Mouse (Mus musculus) embryo, embryonic 11 days (tissue): ENCODE data around the gene Astn2.

Source experiments
- DNase-seq: peaks from one replicate; pipeline ENCODE4 v3.0.0-alpha.2; 2015

Gene Astn2

DNA sequence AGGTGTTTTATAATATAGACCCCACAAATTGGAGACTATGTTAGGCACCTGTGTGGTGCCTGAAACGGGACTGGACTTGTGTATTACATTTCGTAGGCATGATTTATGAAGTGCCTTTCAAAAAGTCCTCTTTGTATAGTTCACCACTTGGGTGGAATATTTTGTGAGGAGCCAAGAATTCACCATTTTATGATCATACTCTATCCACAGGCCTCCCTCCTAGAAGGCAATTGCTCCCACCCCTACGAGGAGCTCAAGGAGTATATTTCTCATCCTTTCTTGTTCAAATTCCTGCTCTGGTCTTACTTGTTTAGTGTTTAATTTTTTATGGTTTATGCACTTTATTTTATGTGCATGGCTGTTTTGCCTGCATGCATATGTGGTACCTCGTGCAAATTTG is 1021.3 kb downstream of the Astn2 start:
- no peak for DNase-seq

DNA sequence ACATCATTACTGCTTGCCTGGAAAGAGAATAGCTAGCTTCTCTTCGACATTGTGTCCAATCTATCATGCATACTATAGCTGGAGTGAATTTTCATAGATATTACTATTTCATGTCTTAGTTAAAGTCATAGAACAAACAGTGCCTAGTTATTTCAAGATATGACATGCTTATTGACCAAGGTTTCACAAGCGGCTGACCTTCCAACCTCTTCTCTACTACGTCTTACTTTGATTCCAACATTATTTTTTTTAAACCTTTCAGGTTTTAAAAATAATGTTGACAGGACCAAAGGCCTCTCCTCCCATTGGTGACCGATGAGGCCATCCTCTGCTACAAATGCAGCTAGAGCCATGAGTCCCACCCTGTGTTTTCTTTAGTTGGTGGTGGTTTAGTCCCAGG is 1025.0 kb downstream of the Astn2 start:
- no peak for DNase-seq

DNA sequence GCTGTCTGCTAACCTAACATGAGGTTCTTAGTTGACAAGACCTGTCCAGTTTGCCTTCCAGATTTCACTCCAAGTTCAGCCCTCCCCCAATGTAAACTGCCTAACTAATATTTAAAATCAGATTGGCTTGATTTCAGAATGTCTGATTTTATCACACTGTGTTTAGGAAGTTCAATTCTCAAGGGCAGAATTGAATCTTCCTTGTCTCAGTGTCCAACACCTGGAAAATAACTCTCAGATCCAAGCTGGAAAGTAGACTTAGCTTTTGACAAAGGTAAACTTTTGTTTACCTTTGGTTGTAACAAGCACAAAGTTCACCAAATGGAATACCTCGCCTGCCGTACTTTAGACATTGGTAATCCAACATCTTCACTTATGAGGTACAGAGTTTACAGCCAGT is 1027.8 kb downstream of the Astn2 start:
- DNase-seq, result no peak

DNA sequence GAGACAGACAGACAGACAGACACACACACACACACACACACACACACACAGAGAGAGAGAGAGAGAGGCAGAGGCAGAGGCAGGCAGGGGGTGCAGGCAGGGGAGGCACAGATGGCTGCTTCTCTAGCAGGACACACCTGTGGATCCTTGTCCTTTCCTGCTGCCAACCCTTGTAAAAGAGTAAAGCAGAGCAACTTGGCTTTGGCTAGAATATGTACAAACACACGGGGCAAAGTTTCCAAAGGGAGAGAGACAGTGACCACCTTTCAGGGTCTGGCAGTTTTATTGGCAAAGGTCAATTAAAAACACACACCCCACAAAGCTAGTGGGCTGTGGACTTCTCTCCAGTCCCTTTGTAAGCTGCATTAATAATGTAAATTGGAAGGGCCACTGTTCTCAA is 1030.6 kb downstream of the Astn2 start:
- no peak for DNase-seq

DNA sequence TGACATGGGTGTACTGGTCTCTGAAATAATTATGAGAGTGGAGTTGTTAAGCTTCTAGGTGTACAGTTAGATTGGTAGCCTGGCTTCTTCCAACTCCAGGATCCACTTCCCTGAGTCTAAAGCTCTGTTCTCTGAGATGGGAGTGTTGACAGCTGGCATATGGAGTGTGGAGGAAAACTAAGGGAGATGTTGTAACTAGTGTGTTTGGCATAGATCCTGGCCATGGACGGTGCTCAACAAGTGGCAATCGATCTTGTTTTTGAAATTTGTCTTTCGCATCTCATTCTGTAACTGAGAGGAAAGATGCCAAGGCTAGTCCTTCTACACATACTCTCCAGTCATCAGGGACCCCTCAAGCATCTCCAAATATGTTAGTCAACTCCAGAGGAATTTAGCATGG is 1031.7 kb downstream of the Astn2 start:
- no peak for DNase-seq

DNA sequence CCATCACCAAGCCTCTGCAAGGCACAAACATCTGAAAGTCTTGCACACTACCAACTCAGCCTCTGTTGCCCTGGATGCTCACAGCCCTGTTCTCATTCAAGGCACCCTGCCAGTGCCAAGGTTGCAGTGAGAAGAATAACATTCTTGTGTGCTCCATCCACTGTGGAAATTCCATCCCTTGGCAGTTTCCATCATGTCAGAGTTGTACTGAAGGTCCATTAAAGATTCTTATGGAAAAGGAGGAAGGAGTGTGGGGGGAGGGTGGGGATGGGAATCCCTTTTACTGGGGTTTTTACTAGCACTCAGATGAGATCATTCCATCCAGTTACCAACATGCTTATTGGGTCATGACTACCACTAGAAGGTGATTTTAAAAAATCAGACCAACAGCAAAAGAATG is 1037.3 kb downstream of the Astn2 start:
- DNase-seq, result no peak

DNA sequence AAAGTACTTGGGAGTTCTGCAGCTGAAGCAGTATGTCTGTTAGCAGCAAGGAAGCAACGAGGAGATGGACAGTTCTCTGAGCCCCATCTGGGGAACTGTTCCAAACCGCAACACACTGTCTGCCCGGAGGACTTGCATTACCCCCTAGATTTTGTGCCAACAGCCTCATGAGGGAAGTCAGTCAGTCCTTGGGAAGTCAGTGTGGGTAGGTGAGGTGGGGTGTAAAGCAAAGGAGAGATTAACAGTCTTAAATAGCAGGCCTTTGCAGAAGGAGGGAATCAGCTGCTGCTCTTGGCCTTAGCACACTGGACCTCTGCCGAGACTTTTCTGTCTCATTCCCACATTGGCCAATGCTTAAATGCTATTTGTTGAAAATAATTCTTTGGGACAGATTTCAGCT is 1049.8 kb downstream of the Astn2 start:
- no peak for DNase-seq

DNA sequence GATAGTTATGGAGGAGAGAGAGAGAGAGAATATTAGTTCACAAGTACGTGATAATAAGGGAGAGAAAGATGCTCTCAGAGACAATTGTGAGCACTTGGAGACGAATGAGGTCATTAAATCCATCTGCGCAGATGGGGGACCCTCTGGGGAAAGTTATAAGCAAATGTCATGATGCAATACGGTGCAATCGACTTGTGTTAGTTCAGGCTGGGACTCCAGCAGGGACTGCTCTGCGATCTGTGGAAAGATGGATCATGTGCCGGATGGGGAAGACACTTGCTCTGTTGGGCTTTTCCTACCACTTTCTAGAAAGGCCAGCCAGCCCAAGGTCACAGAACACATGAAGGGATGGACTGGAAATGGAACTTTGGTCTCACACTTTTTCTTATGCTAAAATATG is 1053.9 kb downstream of the Astn2 start:
- no peak for DNase-seq

DNA sequence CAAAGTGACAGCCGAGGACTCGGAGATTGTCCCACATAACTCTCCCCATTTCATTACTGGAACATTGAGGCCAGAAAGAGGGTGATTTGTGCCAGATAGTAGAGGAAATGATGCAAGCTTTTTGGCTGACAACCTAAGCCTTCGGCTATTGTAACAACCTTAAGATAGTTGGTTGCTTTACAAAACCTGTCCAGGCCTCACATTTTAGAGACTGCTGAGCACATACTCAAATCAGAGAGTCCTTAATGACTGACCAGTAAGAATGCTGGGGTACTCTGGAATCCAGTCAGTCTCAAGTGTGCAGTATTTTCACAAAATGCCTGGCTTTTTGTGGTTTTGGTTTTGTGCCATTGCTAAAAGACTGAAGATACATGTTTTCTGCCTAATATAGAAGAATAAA is 1062.6 kb downstream of the Astn2 start:
- DNase-seq, result no peak

DNA sequence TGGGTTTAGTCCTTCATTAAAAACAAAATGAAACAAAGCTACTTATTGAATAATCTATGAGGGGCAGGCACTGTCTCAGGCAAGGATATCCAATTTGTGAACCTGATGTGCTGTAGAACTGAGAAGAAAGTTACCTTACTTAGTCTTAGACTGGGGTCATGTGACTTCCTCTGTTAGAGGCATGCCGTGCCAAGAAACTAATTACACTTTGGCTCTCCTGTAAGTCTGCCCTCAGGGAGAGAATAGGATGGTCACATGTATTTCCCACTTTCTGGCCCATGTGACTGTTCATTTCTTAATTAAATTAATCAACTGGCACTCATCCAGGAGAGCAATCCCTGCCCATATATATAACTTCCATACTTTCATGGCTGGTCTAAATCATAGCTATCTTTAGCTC is 1070.7 kb downstream of the Astn2 start:
- no peak for DNase-seq
